Mouse (Mus musculus) heart, postnatal 10 days (tissue): Measurements from ENCODE around the gene Inpp4b. TPM values are rescaled to one million over a fixed set of nuclear protein-coding genes. Genes with fewer than 3 reads are reported as not detected.
A peak's percentile ranks its signal among the peaks of the same experiment; 100 is the strongest.

ENCODE experiments used
- DNase-seq, 2 experiments: peaks; one replicate each; pipeline ENCODE4 v3.0.0; 2021
- intact Hi-C: fragments of 180-260 bp; cut with DNase I; formaldehyde crosslinking; loops from one replicate; pipeline ENCODE4 v1.15.1; 2025
- total RNA-seq, 2 experiments: library from RNA; stranded (reverse); gene quantifications; 2 replicates each; pipeline ENCODE4 v1.2.3; 2021

Inpp4b gene
- total RNA-seq, result 10 to 100 TPM; 41.8 to 44.4 TPM

DNA sequence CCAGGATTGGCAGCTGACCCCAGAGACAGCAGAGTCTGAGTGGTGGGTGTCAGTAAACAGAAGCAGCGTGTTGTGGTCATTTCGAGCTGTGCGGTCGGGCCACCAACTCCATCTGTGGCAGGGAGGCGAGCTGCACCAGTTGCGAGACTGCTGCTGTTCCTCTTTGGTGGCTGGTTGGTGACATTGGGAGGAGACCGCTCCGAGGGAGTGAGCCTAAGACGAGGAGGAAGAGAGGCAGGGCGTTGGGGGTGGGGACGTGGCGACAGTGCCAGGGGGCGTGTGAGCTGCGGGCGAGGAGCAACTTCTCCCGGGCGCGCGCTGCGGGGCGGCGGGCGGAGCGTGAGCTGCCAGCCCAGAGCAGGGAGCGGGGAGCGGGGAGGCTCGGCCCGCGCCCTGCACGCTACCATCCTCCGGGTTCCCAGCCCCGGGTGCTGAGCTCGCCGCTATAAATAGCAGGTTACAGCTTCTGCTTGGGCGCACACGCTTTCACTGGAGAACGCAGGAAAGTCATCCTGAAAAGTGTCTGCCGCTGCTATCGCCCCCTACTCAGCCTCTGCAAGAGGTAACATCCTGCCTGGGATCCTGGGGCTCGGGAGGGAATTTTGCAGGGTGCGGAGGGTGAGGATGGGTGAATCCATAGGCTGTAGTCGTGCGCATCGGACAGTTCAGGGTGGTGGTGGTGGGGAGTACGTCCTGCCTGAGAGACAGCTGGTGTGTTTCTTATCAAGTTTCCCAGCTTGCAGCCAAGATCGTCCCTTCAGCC is at the start of gene Inpp4b:
TSS of gene Inpp4b (plus strand) at position 321 of the 763 bp plus-strand sequence.
- peak; percentile 65 for DNase-seq
- intact Hi-C loops, result loop anchor here (10.0 kb wide), 2 partner anchors 278 to 1502 kb away; no protein-coding TSS in a partner anchor

DNA sequence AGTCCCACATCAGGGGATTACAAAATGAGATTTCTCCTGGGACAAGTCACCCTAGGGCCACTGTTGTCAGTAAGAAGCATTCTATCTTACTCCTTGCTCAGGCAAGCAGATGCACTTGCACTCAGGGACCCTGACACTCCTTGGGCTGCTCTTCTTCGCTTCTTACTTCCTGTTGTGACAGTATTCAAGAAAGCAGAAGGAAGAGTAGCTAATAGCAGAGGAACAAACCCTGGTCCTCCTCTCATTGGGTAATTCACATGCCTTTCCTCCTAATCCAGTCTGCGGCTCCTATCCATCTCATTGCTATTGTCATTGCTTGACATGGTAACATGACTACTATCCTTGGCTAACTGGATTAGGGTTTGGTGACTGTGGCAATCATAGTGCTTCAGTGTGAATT is 7.1 kb upstream of the Inpp4b start:
- intact Hi-C loops, result no loop called here
- no peak for DNase-seq

DNA sequence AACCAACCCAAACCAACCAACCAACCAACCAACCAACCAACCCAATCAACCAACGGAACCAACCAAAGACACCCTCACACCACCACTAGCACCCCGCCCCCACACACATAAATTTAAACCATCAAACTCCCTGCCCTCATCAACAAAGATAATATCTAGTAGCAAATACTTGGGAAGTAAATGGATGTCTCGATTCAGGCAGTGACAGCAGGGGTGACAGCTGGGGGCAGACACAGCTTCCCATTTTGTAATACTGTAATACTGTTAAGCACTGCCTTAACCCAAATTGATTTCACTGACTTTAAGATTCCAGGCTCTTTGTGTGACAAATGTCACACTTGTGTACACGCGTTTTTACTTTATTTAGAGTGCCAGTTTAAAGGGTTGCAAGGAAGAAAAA is 1.2 kb upstream of the Inpp4b start:
- no peak for DNase-seq
- intact Hi-C loops, result loop anchor here (10.0 kb wide), 2 partner anchors 276 to 1504 kb away; no protein-coding TSS in a partner anchor

DNA sequence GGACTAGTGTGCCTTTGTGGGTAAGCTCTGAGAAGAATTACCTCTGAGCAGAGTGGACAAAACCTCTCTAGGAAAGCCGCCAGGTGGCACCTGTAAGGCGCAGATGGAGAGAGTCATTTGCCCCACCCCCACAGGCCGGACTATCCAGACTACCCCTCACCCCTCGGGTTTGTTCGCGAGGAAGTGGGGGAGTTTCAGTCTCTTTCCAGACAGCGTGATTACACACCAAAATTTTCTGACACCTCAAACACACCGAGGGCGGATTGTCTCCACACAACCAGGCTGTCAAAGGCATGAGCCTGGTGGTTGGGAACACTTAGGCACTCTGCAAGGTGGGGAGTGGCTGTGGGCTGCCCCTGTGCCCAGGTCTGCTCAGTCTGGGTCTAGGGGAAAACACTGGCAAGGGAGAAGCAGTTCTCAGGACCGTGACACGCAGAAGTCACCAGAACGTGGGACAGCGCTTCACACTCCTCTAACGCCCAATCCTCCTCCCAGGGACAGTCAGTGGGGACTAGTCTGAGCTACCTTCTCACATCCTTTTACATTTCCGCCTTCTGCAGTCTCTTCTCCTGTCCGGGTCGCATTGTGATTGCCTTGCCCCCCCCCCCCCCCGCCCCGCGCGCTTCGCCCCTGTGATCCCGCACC is 643 bp upstream of the Inpp4b start:
- intact Hi-C loops, result loop anchor here (10.0 kb wide), 2 partner anchors 277 to 1503 kb away; no protein-coding TSS in a partner anchor
- peak; percentile 58 to 67 for DNase-seq

DNA sequence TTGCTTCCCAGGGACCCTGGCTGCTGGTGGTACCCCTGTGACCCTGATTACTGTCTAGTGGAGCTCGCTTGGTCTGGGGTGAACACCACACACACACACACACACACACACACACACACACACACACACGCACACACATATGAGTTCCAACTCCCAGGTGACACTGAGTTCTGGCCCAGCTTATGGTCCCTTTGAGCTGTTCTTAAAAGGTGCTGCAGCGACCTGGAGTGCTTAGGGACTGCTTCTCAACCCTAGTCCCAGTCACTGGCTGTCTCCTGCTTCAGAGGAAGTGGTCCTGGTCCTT is 595 bp downstream of the Inpp4b start:
- DNase-seq, result no peak
- intact Hi-C loops, result loop anchor here (10.0 kb wide), 2 partner anchors 278 to 1502 kb away; no protein-coding TSS in a partner anchor

DNA sequence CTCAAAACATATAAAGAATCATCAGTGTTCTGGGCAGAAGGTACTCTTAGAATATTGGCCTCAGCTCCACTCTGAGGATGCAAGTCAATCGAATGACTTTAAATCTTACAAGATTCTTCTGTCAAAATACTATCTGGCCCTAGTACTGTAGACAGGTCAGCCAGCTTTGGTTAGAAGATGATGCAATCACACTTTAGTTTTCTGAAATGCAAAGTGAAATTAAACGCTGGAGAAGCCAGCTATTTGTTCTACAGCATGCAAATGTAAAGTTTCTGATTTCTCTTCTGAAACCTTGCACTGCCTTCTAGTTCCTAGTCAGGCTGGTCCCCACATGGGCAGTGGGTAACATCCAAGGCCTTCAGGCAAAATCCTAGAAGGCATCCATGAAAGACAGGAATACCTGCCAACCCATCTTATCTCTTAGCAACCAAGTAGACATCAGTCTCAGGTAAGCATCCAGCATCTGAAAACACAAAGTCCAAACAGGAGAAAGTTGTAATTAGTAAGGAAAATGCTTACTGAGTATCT is 2.9 kb downstream of the Inpp4b start:
- DNase-seq, result no peak
- intact Hi-C loops, result loop anchor here (10.0 kb wide), 2 partner anchors 280 to 1500 kb away; no protein-coding TSS in a partner anchor

DNA sequence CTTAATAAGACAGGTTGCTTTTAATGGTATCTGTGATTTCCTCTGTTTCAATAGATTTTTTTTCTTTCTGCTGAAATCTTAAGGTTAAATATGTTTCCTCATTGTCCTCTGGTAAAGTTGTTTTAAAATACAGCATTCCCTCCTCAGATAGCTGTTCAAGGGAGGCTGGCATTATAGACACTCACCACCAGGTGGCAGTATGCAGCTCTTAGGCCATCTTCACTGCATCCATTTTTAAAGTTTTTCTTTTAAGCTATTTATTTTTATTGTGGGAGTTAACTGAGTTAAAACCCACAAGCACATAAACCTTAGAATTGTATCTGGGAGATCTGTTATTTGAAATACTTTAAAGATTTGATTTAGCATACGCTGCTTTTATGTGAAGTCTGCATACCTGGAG is 7.1 kb downstream of the Inpp4b start:
- intact Hi-C loops, result loop anchor here (1.0 to 10.0 kb wide), 4 partner anchors 285 to 1495 kb away; no protein-coding TSS in a partner anchor
- peak; percentile 30 to 66 for DNase-seq

DNA sequence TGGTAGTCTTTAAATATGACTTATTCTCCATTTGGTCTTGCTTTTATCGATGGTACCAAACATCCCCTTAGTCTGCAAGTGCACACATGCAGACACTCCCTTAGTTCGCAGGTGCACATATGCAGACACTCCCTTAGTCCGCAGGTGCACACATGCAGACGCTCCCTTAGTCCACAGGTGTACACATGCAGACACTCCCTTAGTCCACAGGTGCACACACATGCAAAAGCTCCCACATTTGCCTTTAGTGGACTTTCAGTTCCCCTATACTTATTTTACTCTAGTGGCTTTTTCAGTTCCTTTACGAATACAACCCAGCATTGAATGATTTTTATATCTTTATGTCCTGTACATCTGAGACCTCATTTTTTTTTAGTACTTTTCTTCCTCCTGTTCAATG is 11.1 kb downstream of the Inpp4b start:
- intact Hi-C loops, result loop anchor here (5.0 kb wide), 2 partner anchors 1334 to 1389 kb away; no protein-coding TSS in a partner anchor
- DNase-seq, result no peak

DNA sequence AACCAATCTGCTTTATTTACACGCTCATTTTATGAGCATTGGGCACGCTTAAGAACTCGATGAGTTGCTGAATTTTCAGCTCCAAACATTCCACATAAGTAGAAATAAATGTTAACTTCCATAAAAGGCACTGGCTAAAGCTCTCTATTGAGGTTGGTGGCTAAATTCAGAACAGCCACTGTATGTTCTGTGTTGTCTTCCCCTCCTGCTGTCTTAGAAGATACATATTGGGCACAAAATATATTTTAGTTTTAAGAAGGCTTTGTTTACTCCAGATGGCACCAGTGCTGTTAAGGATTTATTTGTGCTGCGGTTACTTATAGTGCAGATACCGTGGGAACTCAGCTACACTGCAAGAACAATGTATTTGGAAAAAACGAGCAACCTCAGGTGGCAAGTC is 15.8 kb downstream of the Inpp4b start:
- intact Hi-C loops, result no loop called here
- DNase-seq, result no peak

DNA sequence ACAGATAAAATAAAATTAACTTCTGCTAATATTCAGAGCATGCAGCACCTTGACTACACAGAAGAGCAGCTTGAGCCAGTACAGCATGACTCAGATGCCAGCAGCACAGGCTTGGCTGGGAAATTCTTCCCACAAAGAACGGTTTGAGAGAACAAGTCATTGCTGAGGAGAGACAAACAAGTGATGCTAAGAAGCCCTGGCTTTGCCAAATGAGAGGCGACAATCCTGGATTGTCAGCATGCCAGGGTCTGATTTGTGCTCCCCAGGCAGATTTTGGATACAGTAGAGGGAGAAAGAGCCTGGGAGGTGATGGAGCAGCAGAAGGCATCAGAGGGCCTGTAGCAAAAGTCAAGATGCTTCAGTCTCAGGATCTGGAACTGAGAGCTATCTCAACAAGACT is 18.2 kb downstream of the Inpp4b start:
- intact Hi-C loops, result no loop called here
- DNase-seq, result no peak

DNA sequence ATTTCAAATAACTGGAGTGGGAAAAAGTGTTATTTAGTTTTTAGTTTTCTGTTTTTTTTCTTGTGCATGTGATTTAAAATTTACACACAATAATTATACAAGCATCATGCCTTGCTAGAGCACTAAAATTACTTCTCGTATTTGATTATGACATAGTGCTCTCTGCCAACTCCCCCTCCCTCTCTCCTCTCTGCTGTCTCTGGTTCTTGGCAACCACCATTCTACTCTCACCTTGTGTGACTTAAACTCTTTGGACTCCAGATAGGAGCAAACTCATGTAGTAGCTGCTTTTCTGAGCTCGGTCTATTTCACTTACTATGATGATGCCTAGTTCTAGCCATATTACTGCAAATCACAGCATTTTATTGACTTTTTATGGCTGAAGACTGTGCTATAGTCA is 18.8 kb downstream of the Inpp4b start:
- peak in 1 of 2 experiments; percentile 21 for DNase-seq

DNA sequence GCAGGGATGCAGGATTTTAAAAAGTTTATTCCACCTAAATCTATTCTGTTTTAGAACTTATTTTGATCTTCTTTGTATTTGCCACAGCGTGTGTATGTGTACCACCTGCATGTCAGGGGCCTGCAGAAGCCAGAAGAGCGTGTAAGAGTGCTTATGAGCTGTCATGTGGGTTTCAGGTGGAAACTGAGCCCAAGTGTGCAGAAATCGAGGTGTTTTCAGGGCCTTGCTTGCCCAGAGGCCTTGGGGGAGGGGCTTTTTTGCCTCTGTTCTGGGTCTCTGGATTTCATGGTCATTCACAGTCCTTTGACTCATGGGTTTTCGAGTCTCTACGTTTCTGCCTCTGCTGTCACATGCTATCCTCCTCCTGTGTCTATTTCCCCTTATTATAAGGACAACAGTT is 28.3 kb downstream of the Inpp4b start:
- intact Hi-C loops, result no loop called here
- no peak for DNase-seq

More for the DNA sequence above, 18.8 kb downstream of the Inpp4b start:
- intact Hi-C loops, result no loop called here

DNA sequence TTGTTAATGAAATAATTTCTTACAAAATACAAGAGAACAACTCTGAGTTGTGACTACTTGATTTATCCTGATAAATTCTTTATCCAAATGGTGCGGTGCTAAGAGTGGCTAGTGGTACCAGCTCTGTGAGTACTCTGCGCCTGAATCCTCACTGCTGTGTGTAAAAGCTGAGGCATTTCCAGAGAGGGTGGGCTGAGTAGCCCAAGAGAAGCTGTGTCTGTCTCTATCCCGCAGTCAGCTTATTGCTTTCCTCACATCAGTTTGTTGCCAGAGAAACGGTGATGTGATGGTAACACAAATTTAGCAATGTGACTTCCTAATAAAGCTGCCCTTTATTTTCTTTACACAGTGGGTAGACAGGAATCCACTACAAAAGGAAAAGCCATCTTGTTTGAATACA is 29.5 kb downstream of the Inpp4b start:
- intact Hi-C loops, result no loop called here
- no peak for DNase-seq

DNA sequence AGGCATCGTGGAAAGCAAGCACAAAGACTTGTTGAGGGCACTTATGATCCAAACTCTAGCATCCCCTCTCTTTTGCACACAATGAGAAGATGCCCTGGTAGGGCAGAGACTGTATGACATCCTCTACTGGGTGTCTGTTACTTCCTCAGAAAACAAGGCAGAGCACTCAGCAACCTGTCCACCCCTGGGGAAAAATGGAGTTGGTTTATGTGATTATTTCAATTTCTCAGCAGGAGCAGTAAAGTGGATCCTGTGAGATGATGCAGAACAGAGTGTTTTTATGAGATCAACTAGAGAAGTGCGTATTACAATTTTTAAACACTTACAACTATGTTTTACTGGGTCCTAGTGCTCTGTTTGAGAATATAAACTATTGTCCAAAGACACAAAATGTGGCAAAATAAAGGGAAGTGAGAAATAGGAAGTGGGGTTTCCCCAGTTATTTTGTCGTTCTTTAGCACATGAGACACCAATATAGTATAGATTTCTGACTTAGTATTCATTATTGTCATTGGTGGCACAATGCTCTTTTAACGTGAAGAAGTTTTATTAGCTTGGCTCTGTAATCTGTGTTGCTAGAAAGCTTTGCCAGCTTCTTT is 32.6 kb downstream of the Inpp4b start:
- intact Hi-C loops, result no loop called here
- DNase-seq, result no peak

DNA sequence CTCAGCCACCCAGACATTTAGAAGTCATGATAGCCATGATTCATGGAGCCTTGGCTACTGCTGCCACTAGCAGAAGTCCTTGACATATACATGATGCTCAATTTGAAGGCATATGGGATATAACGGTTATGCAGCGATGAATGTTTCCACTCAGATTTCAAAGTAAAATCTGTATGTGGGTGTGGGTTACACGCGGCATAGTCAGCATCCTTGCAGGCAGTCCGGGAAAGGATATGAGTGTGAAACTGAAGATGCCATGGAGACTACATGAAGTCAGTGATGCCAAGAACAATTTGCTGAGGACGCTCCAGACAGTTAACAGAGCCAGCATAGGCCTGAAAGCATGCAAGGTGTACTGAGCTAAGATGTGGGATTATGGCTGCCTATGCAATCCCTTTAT is 46.6 kb downstream of the Inpp4b start:
- no peak for DNase-seq
- intact Hi-C loops, result no loop called here

DNA sequence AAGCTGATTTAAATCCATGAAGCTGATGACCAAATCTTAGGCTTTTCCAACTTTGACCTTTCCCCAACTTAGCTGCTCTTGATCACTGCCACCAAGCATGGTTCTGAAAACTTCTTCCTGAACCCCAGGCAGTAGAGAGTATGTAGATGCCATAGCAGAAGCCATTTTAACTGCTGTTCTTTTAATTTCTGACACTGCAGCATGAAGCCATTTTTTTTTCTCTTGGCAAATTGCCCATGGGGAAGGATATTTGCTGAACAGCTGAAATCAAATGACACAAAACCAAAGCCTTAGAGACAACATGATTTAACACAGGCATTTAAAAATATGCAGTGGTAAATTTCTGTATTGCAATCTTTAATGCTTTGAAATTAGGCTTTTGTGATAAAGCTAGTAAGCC is 56.7 kb downstream of the Inpp4b start:
- intact Hi-C loops, result no loop called here
- DNase-seq, result peak in 1 of 2 experiments; percentile 12

DNA sequence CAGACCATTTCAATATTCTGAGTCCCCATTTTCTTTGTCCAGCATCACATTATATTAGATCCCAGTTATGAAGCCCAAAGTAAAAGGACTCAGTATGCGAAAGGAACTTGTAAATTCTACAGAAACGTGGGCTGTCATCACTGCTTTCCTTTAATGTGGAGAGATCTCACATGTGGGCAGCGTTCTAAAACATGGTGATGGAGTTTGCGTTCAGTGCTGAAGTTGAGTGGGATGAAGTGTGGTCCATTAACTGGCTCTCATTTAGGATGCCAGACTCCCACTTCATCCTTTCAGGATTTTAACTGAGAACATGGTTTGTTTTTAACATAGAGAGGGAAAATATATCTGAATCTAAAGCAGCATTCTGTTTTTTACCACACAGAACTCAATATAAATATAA is 57.1 kb downstream of the Inpp4b start:
- intact Hi-C loops, result no loop called here
- no peak for DNase-seq

DNA sequence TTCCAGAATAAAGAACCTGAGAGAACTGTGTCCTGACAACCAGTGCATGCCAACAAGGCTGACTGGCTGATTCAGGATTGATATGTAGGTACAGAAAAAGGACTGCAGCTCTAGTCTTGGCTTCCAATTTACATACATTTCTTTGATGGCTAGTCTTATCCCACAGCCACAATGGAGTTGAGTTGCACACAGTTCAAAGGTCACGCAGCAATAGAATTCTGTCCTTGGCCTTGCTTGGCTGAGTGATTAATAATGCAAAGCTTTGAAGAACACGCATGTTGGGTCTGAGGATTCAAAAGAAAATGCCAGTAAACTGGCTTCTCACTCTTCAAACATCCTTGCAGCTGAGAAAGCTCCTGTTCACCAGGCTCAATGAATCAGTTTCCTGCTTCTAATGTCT is 70.4 kb downstream of the Inpp4b start:
- intact Hi-C loops, result no loop called here
- DNase-seq, result no peak

DNA sequence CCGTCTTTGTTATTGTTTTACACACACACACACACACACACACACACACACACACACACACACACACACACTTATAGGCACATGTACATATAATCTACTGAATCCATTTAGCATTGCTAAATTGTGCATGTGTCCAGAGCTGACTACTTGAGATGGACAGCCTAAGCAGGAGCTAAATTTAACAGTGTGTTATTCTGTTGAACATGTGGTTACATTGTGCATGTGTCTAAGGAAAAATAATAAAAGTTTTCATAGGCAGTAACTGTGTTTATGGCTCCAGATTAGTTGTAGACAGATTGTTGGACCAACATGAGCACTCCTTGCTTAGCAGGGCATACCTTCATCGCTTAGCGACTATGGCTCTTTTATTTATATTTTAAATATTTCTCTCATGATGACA is 101.6 kb downstream of the Inpp4b start:
- intact Hi-C loops, result no loop called here
- DNase-seq, result no peak

DNA sequence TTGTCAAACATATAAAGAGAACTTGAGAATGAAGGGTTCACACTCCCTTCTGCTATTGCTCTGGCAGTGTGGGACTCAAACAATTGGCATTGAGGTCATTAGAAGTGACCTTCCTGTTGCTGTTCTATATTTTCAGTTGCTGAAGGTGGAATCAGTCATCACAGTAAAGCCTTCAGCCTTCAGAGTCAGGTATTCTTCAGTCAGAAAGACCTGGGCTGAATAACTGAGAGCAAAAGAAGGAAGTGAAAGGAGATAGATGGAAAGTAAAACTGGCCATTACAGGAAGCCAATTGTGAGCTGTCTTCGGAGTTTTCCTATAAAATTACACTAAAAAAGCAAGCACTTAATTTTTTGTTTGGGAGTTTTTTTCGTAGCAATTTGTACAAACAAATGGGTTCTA is 107.4 kb downstream of the Inpp4b start:
- intact Hi-C loops, result no loop called here
- DNase-seq, result no peak

DNA sequence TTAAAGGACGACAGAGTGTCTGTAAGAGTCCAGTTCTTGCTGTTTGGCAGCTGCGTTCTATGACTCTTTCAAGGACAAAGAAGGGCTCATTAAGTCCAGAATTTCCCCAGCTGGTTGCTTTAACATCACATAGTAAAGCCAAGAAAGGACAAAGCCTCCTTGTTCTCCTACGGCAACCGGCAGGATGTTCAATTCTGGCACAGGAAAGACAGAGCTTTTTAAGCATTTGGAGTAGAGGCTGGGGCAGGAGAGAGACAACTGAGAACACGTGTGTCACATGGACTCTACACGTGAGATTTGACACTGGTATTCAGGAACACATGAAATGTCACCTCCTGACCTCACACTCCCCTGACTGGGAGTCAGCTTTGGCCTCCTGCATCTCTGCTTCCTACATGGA is 109.7 kb downstream of the Inpp4b start:
- intact Hi-C loops, result no loop called here
- peak; percentile 24 to 45 for DNase-seq
